Mouse (Mus musculus) urinary bladder, postnatal 14 days (tissue): ENCODE results near the gene Ncan.
A peak's percentile ranks its signal among the peaks of the same experiment; 100 is the strongest.

Source experiments
- DNase-seq: peaks from one replicate; pipeline ENCODE4 v3.0.0; 2021; ENCODE audit warnings: low spot score

Gene Ncan

DNA sequence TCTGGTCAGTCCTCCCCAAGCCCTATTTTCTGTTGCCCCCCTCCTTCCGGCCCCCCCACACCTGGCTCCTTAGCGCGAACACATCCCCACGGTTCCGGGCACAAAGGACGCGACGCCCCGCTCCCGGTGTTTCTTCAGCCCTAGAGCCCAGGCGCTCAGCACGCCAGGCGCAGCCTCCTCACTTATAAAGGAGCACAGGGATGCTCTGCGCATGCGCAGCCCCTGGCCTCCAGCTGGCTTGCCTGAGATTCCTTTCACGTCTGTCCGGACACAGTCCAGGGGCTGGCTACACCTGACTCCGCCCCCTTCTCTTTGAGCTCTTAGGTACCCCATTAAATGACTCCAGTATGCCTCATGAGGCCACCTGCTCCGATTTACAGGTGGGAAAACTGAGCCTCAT lies at the start of gene Ncan:
TSS of gene Ncan (minus strand) at position 207 of the 400 bp plus-strand sequence.
- DNase-seq = peak; percentile 52

- no peak for DNase-seq
These were observed 49.4 kb upstream of the Ncan start for GRCm38 (mm10) chr8:70170116-70170515.

DNA sequence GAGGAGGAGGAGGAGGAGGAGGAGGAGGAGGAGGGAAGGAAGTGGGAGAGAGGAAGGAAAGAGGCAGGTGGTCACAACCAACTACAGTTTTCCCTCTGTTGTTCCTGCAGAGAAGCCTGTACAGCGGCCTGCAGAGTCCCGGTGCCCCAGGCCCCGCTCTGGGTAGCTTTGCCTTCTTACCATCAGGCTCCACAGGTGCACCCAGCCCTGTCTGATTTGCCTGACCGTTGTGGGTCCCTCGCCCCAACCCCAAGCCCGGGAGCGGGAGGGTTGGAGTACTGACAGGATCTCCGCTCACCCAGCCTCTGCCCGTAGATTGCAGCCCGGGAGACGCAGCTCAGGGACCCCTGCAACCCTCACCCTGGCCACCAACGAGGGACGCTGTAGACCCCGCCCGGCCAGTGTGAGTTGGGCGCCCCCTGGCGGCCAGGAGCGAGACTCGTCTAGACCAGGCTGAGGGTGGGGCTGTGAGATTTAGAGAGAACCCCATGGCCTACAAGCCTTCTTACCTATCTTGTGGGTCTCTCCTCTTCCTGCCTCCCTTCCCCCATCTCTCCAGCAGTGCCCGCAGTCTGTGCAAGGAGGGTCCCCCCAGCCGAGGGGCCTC lies 45.9 kb upstream of the Ncan start:
- DNase-seq = peak; percentile 65

- no peak for DNase-seq
These were observed 42.6 kb upstream of the Ncan start for GRCm38 (mm10) chr8:70163316-70163715.

DNA sequence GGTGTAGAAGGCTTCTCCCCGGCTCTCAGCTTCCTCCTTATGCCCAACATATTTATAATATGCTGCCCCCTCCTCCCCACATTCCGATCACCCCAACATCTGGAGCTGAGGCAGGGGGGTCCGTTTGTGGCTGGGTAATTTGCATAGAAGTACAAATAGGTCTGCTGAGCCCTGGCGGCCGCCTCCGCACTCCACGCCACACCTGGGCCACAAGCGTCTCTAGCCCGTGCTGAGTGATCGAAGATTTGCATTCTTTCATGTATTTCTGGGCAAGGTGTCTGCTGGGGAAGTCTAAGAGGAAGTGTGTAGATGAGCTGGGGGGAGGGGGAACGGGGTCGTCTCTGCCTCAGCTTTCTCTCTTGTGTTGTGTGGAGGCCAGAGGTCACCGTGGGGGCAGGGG lies 39.3 kb upstream of the Ncan start:
- DNase-seq = no peak

DNA sequence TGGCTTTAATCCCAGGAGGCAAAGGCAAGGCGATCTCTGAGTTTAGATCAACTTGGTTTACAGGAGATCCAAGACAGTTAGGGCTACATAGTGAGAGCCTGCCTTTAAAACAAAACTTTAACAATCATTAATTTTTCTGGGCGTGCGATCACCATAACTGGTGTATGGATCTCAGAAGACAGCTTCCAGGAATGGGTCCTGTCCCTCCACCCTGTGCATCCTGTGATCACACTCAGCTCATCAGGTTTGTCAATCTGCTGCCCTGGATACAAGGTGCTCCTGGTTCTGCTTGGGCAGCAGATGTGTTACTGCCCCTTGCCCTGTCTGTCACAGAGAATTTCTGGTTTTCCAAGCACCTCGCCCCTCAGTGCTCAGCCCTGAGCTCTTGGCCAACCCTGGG lies 38.5 kb upstream of the Ncan start:
- no peak for DNase-seq

DNA sequence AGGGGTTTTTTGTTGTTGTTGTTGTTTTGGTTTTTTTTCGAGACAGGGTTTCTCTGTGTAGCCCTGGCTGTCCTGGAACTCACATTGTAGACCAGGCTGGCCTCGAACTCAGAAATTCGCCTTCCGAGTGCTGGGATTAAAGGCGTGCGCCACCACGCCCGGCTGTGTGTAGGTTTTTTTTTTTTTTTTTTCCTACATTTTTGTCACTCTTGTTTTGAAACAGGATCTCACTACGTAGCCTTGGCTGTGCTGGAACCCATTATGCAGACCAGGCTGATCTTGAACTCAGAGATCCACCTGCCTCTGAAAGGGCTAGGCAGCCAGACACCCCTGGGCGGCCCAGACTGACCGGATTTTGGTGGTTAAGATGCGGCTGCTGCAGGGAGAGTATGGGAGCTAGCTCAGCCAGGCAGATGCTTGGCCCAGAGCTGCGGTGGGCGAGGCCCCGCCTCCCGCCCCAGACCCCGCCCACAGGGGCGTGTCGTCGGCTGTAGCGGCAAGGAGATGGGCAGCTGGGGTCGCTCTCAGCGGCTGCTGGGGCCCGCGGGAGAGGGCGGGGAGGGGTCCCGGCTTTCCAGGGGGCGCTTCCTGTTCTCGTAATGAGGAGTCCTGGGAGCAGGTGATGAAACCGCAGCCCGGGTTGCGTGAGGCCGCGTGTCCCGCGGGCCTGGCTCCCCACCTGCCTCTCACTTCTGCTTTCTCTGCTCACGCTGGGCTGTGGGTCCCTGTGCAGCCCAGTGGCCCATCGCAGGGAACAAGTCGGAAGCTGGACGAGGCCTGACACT lies 37.6 kb upstream of the Ncan start:
- peak; percentile 68 for DNase-seq

GRCm38 (mm10) chr8:70157240-70157800 lies 36.6 kb upstream of the Ncan start:
- DNase-seq = no peak

DNA sequence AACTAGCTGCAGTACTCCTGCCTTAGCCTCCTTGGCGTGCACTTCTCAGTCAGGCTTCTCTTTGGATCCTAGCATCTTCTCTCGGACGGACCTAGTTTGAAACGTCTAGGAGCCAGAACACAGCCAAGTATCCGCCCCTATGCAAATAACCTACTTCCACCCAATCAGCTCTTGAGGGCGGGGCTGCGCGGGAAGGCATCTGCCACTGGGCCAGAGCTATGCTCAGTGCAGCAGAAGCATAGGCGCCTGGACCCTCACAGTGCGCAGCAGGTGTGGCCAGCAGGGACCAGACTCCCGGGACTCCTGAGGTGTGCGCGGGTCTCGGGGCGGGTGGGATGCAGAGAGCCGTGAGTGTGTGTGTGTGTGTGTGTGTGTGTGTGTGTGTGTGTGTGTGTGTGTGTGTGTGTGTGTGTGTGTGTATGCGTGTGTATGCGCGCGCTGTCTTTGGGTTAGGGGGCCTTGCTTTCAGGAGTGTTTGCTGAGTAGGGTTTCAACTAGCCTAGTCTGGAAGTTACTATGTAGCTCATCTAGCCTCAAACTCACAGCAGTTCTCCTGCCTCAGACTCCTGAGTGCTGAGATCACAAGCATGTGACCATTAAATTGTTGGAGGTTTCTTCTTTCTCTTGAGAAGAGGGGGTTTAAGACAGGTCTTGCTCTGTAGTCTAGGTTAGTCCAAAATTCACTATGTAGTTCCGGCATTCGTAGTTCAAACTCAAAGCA lies 32.0 kb upstream of the Ncan start:
- peak; percentile 80 for DNase-seq

DNA sequence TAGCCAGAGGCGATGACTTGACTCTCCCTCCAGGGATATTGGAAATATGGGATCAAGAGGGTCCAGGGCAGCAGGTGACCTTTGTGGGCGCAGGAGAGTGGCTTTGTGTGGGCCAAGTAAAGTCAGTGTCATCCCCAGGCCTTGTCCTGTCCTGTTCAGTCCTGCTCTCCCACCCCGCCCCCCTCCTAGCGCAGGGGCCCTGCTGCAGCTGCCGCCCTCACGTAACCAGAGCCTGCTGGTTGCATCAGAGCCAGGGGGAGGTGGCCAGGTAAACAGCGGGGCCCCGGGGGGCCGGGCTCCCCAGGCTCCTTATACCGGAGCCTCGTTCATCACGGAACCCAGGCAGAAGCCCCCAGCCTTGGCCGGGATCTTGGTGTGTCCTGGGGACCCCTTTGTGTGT lies 29.5 kb upstream of the Ncan start:
- no peak for DNase-seq

DNA sequence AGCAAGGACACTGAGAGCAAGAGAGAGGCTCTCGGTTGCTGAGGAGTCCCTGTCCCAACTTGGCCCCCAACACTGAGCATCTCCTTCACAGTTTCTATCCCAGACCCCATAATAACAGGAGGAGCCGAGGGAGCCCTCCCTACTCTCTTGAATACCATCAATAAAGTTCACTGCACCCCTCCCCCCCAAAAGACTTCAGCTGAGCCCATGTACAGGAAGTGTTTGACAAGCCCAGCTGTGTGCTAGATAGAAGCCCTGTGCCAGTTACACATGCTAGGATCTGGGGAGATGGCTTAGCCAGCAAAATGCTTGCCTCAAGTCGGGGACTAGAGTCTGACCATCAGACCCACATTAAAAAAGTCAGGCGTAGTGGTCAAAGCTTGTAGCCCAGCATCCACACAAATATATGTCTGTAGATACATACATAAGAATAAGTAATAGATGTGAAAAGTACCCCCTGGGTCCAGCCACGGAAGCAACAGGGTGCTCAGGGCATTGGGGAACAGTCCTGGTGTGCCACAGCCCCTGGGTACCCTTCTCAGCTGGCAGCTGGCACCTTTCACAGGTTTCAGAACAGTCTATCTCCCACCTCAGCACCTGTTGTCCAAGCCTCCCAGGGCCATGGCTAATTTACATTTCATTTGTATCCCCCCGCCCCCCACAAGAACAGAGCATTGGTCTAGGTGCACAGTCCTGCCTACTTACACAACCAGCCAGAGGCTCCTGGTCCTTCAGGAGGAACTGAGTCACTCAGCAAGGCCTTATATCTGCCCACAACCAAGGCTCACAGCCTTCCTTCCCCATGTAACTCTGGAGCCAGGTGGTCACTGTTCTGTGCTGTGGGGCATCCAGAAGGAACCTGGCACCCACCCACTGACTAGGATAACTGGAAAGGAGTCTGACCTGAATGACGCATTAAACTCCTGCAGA lies 27.3 kb upstream of the Ncan start:
- DNase-seq = no peak

DNA sequence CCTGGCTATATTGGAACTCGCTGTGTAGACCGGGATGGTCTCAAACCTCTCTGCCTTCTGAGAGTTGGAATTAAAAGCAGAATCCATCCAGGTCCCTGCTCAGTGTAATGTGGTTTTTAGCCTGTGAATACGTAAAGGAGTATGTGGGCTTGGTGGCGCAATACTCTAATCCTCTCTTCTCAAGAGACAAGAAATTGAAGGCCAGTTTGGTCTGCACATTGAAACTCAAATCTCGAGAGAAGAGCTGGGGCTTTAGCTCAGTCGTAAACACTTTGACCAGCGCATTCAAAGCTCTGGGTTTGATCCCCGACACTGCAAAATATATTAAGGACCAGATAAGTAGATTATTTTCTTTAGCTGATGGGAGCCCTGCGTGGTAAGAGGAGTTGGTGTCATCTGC lies 19.3 kb upstream of the Ncan start:
- no peak for DNase-seq

DNA sequence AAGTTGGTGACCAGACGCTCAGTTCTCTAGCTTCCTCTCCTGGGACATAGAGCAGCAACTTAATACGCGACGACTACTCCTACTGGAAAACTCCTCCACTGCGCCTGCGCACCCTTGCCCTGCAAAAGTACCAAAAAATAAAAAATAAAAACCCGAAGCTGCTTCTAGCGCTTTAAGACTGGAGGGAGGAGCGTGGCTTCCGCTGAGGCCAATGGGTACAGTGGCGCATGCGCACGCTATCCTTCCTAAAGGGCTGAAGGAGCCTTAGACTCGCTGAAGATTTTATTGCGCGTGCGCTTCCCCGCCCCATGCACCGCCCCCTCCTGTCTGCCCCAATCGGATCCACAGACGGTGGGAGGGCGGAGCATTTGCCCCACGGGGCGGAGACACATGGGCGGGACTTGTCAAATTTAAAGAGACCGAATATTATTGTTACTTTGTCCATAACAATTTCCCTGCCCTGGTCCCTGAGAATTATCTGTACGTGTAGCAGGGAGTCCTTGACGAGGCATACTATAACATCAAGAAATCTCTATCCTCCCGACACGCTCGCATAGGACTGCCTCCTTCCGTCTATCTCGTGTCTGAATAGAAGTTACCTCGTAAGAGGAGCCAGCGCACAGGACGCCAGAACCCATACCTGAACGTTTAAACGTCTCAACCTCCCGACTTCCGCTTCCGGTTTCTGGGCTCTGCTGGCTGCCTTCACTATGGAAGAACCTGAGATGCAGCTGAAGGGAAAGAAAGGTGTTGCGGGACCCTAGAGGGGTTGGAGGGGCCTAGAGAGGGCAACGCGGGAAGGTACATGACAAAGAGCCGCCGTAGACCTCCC lies 18.6 kb upstream of the Ncan start, which contains the start of the genes Rfxank, Borcs8 and Mef2b:
TSS of gene Rfxank (minus strand) at position 129 of the 832 bp plus-strand sequence.
TSS of gene Borcs8 (plus strand) at position 474 of the 832 bp plus-strand sequence.
TSS of gene Mef2b (plus strand) at position 686 of the 832 bp plus-strand sequence.
- peak; percentile 99 for DNase-seq

DNA sequence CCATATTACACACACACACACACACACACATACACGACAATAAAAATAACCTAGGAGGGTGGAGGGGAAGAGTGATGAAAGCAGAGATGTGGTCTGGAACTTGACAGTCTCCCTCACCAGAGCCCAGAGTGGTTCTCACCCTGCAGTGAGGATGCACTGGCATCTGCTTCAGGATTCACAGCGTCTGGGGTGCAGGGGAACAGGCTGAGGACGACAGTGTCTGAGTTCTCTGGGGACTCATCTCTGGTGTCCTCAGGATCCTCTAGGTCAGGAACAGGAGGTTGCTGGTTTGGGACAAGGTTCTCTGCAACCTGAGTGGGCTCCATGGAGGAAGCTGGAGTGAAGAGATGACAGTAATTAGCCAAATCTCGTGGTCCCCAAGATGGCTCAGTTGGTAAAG lies 17.2 kb upstream of the Ncan start:
- no peak for DNase-seq

GRCm38 (mm10) chr8:70136591-70136990 lies 15.9 kb upstream of the Ncan start:
- no peak for DNase-seq

DNA sequence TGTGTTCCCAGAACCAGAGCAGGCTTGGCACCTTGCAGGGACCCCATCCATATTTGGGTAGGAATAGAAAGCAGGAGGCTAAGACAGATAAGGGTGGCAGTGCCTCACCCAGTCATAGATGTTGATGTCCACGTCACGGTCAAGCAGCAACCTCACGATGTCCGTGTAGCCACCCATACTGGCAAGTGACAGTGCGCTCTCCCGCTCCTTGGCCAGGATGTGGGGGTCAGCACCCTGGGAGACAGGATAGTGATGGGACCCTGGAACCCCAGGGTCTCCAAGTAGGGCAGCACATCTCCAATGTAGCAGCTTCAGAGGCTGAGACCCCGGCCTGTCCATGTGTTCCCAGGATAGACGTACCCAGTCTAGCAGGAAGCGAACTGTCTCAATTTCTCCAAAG lies 14.3 kb upstream of the Ncan start:
- DNase-seq = no peak

GRCm38 (mm10) chr8:70134086-70134485 lies 13.4 kb upstream of the Ncan start:
- DNase-seq = no peak

DNA sequence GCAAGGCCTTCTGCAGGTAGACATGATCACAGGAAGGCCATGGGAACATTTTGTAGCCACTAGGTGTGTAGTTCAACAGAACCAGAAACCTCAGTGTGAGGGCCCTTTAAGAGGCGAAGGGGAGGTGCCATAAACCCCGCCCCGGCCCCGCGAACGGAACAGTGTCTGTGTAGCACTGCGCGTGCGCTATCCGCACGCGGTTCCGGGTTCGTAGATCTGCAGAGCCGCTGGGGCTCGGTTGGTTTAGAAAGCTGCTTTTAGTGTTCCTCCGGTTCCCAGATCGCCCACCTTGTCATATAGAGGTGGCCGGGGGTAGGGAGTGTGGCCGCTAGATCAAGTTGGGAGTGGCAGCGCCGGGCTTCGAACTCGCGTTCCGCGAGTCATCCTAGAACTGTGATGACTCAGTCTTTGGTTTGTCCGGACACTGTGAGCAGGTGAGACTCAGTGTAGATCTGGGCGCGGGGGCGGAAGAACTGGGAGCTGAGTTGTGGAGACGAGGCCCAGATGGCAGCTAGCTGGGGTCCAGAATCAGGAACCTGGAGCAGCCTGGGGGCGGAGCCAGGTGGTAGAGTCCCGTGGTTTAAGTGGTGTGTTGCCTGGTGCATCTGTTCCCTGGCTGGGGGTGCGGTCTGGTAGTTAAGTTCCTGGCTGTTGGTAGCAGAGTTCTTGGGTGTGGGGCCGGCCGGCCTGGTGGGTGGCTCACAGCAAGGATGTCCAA lies 10.7 kb upstream of the Ncan start, which contains the start of gene Nr2c2ap:
TSS of gene Nr2c2ap (plus strand) at position 168 of the 718 bp plus-strand sequence.
- DNase-seq = peak; percentile 85

DNA sequence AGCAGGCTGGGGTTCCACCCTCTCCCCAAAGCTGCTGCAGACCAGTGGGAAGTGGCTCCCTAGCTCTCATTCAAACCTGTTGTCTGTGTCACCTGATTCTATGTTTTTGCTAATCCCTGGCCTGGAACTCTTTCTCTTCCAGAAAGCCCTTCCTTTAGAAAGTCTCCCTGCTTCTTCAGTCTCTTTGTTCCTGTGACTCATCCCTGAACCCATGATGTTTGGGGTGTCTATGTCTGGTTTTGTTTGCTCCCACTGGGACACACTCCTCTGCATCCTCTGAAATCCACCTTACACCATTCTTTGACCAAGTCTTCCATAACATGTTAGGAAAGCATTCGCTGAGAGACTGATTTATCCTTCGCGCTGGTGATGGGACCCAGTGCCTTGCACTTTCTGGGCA lies 9.4 kb upstream of the Ncan start:
- DNase-seq = no peak
